7 mouse cellular contexts compared by ENCODE assay signal in the genomic region with DNA sequence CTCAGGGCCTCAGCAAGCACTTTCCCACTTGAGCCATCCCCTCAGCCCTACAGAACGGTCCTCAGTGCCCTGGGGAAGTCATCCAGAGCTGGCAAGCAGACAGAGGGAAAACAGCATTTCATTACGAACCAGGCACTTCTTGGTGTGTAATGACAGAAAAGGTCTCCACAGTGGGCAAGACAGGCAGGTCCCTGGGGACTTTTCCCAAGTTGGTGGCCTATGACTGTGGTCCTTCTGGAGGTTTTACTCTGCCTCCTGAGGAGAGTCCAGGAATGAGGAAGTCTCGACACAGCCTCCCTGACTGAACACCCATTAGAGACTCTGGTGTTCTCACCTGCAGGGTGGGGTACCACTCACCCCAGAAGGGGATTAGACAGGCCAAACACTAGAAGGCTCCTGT. TPM values are rescaled to one million over a fixed set of nuclear protein-coding genes. Genes with fewer than 3 reads are reported as not detected.
DNase-seq lines count a peak whose midpoint lies in the region; ATAC-seq and TF ChIP-seq lines count a peak whose summit lies in the region.

No protein-coding gene starts in this region.

- no peak overlapping the region for H3K4me3 ChIP-seq in kidney, embryonic 14.5 days (ENCODE audit: low read length)
- H3K4me3 ChIP-seq in bone marrow, adult 2 months (replicated peaks; ENCODE audit: control insufficient read depth, low read depth, low read length), result no peak overlapping the region
- no peak overlapping the region for H3K4me3 ChIP-seq in heart, embryonic 15.5 days
- H3K4me3 ChIP-seq in midbrain, embryonic 12.5 days, result no peak overlapping the region

- no peak for TF ChIP-seq CTCF in bone marrow, adult 2 months (IDR thresholded peaks at IDR 0.05; ENCODE audit: control insufficient read depth, insufficient read depth, low read length)

- TF ChIP-seq POLR2A in bone marrow, adult 2 months (IDR thresholded peaks at IDR 0.05; ENCODE audit: borderline replicate concordance, control insufficient read depth, low read depth, low read length), result no peak

- H3K9me3 ChIP-seq in kidney, embryonic 14.5 days (ENCODE audit: control insufficient read depth, low read length), result no peaks in the 10 kb centered on the region
- no peaks in the 10 kb centered on the region for H3K9me3 ChIP-seq in heart, embryonic 15.5 days (replicated peaks)
- H3K9me3 ChIP-seq in midbrain, embryonic 12.5 days, result no peaks in the 10 kb centered on the region

- no peaks in the 10 kb centered on the region for H3K27me3 ChIP-seq in kidney, embryonic 14.5 days (ENCODE audit: control insufficient read depth, insufficient read depth, low read length)
- H3K27me3 ChIP-seq in heart, embryonic 15.5 days, result no peaks in the 10 kb centered on the region
- no peaks in the 10 kb centered on the region for H3K27me3 ChIP-seq in midbrain, embryonic 12.5 days

- DNase-seq in kidney, postnatal 36 days, result no peak
- DNase-seq in gastrocnemius, postnatal 10 days, result no peak
- DNase-seq in layer of hippocampus, postnatal 14 days (ENCODE audit: low spot score in 2 of 2), result no peak

- 0 out of 2 replicates have a peak overlapping the region, but pooled peaks have one; percentile 7 for H3K9ac ChIP-seq in kidney, embryonic 14.5 days (ENCODE audit: low read depth, low read length)
- no peak overlapping the region; the same call in 1 of the 2 replicates for H3K9ac ChIP-seq in heart, embryonic 15.5 days
- no peak overlapping the region for H3K9ac ChIP-seq in midbrain, embryonic 12.5 days (replicated peaks)

- peak overlapping the region; percentile 96 for H3K27ac ChIP-seq in kidney, embryonic 14.5 days (ENCODE audit: low read depth, low read length)
- H3K27ac ChIP-seq in bone marrow, adult 2 months (ENCODE audit: control insufficient read depth, insufficient read depth, low read depth, low read length, poor library complexity), result 0 out of 2 replicates have a peak overlapping the region, but pooled peaks have one; percentile 19
- H3K27ac ChIP-seq in heart, embryonic 15.5 days, result peak overlapping the region; percentile 87
- H3K27ac ChIP-seq in midbrain, embryonic 12.5 days (replicated peaks), result peak overlapping the region; percentile 94

- no peak overlapping the region; the same call in 1 of the 2 replicates for H3K4me2 ChIP-seq in kidney, embryonic 14.5 days (replicated peaks; ENCODE audit: low read depth, low read length)
- H3K4me2 ChIP-seq in heart, embryonic 15.5 days, result no peak overlapping the region
- no peak overlapping the region for H3K4me2 ChIP-seq in midbrain, embryonic 12.5 days (replicated peaks)

- H3K4me1 ChIP-seq in kidney, embryonic 14.5 days (ENCODE audit: control insufficient read depth, insufficient read depth, low read length), result peaks cover 60% of the 10 kb centered on the region
- peaks cover 5% of the 10 kb centered on the region; the same call in 1 of the 2 replicates for H3K4me1 ChIP-seq in bone marrow, adult 2 months (ENCODE audit: control insufficient read depth, insufficient read depth, low read length)
- H3K4me1 ChIP-seq in heart, embryonic 15.5 days (replicated peaks), result peaks cover 77% of the 10 kb centered on the region
- H3K4me1 ChIP-seq in midbrain, embryonic 12.5 days, result peaks cover 73% of the 10 kb centered on the region

- no peak for ATAC-seq in kidney, embryonic 14.5 days (ENCODE audit: low FRiP score, low TSS enrichment)
- no peak for ATAC-seq in heart, embryonic 15.5 days (replicated peaks; ENCODE audit: insufficient number of reproducible peaks, insufficient read depth, low FRiP score, low read depth)
- ATAC-seq in midbrain, embryonic 12.5 days (ENCODE audit: low FRiP score, low read depth), result no peak

- H3K36me3 ChIP-seq in kidney, embryonic 14.5 days (ENCODE audit: control insufficient read depth, insufficient read depth, low read length), result peaks cover 33% of the 10 kb centered on the region
- peaks cover 12% of the 10 kb centered on the region for H3K36me3 ChIP-seq in heart, embryonic 15.5 days
- peaks cover 28% of the 10 kb centered on the region for H3K36me3 ChIP-seq in midbrain, embryonic 12.5 days

- WGBS in kidney, embryonic 14.5 days, result 62% methylated on average over 3 of the region's 3 CpGs
- WGBS in bone marrow, adult 2 months, result 68% methylated on average over 3 of the region's 3 CpGs
- WGBS in heart, embryonic 15.5 days, result 42% methylated on average over 3 of the region's 3 CpGs
- WGBS in midbrain, embryonic 12.5 days, result 79% methylated on average over 3 of the region's 3 CpGs

RNA-seq across cellular contexts. Expression of a gene that starts 25.0 kb away (rescaled TPM):
- polyA plus RNA-seq in kidney, embryonic 14.5 days (2014; fragmentation: Nextera tagmentation; extraction: Ambion mirVana), result 44.3 and 61.1 TPM in 2 replicates
- 34.1 and 75.2 TPM in 2 replicates for polyA plus RNA-seq in bone marrow, adult 2 months (2011; ENCODE audit: insufficient read depth, insufficient read length, low replicate concordance, missing spikeins)
- polyA plus RNA-seq in heart, embryonic 15.5 days (2015; fragmentation: Nextera tagmentation; extraction: Ambion mirVana), result 39.1 and 40.7 TPM in 2 replicates
- polyA plus RNA-seq in midbrain, embryonic 12.5 days (2016; fragmentation: Nextera tagmentation; extraction: Ambion mirVana), result 70.6 and 71.2 TPM in 2 replicates
- 10 to 100 TPM; 29.6 to 30.4 TPM for total RNA-seq in gastrocnemius, postnatal 10 days (2021)
- total RNA-seq in layer of hippocampus, postnatal 14 days (2021), result 100 to 1,000 TPM; 138 to 143 TPM

Comparison
In these comparisons a context has a peak if more than half of its experiments do, and no peak if none do; other contexts are left out.
1. H3K27ac ChIP-seq: peak in every context shown above with its lines; median percentile 96 in kidney, embryonic 14.5 days; 94 in midbrain, embryonic 12.5 days; 87 in heart, embryonic 15.5 days; 19 in bone marrow, adult 2 months.